Mouse (Mus musculus) bone marrow macrophage, adult 2 months (primary cell): Measurements from ENCODE around the gene Slc10a6.

Source experiments
- CTCF ChIP-seq: IDR thresholded peaks from 2 replicates; pipeline ENCODE4 v1.5.1; 2012; ENCODE audit warnings: low read depth, mild to moderate bottlenecking, low read length, moderate library complexity
- POLR2A ChIP-seq: IDR thresholded peaks from 2 replicates; pipeline ENCODE4 v1.6.1; 2012; ENCODE audit warnings: mild to moderate bottlenecking, low read depth, low read length, borderline replicate concordance

- no peak for TF ChIP-seq POLR2A
- TF ChIP-seq CTCF: no peak
These were observed 16.9 kb downstream of the Slc10a6 start for GRCm38 (mm10) chr5:103612316-103612715.
